Mouse (Mus musculus) liver, embryonic 11.5 days (tissue): ENCODE data around the gene Gdf3. TPM values are rescaled to one million over a fixed set of nuclear protein-coding genes. Genes with fewer than 3 reads are reported as not detected.

Source experiments
- ATAC-seq: fragments of 200-750 bp; cut with Nextera tagmentation; replicated peaks from 2 replicates; pipeline ENCODE4 v1.8.0; 2017; ENCODE audit warnings: moderate number of reproducible peaks, mild to moderate bottlenecking, moderate TSS enrichment, moderate library complexity; ENCODE audit not compliant: low FRiP score
- DNase-seq: peaks from one replicate; pipeline ENCODE4 v3.0.0-alpha.2; 2017; ENCODE audit warnings: low spot score
- H3K27ac ChIP-seq: fragments of 300-500 bp; sonication (generic); 2 replicates; pipeline ENCODE4 v1.5.1; 2014; ENCODE audit warnings: mild to moderate bottlenecking, low read depth, low read length, control low read depth
- H3K27me3 ChIP-seq: fragments of 300-500 bp; sonication (generic); replicated peaks from 2 replicates; pipeline ENCODE4 v1.6.1; 2014; ENCODE audit warnings: low read length, mixed read lengths; ENCODE audit not compliant: control insufficient read depth, insufficient read depth
- H3K36me3 ChIP-seq: fragments of 300-500 bp; sonication (generic); 2 replicates; pipeline ENCODE4 v1.6.1; 2014; ENCODE audit warnings: mild to moderate bottlenecking, low read length, moderate library complexity, mixed read lengths; ENCODE audit not compliant: control insufficient read depth, insufficient read depth
- H3K4me1 ChIP-seq: fragments of 300-500 bp; sonication (generic); replicated peaks from 2 replicates; pipeline ENCODE4 v1.6.1; 2014; ENCODE audit warnings: low read length, mixed read lengths; ENCODE audit not compliant: control insufficient read depth, insufficient read depth
- H3K4me2 ChIP-seq: fragments of 300-500 bp; sonication (generic); 2 replicates; pipeline ENCODE4 v1.6.1; 2014; ENCODE audit warnings: mild to moderate bottlenecking, control low read depth, moderate library complexity
- H3K4me3 ChIP-seq: fragments of 300-500 bp; sonication (generic); 2 replicates; pipeline ENCODE4 v1.5.1; 2014; ENCODE audit warnings: low read depth, low read length, control low read depth
- H3K9ac ChIP-seq: fragments of 300-500 bp; sonication (generic); 2 replicates; pipeline ENCODE4 v1.6.1; 2014; ENCODE audit warnings: low read depth, low read length, control low read depth
- H3K9me3 ChIP-seq: fragments of 300-500 bp; sonication (generic); 2 replicates; pipeline ENCODE4 v1.6.1; 2016; ENCODE audit warnings: low read length, inconsistent platforms, mixed read lengths; ENCODE audit not compliant: control insufficient read depth
- WGBS: fragments of 180-500 bp; shearing (Covaris S2); extraction: QIAGEN DNeasy Blood & Tissue Kit; methylation state at CpG from one replicate; pipeline ENCODE4 v1.1.7; 2014; 5-methylcytosine and 5-hydroxymethylcytosine counted together
- polyA plus RNA-seq: library from polyadenylated mRNA; unstranded; fragments of >200 nt; fragmentation: Nextera tagmentation; extraction: Ambion mirVana; gene quantifications from 2 replicates; pipeline ENCODE4 v1.2.1, GENCODE M21; 2014

The Gdf3 gene
- polyA plus RNA-seq, 1 experiment from 2014 or later = 14.6 TPM

GRCm38 (mm10) chr6:122602242-122602991 lies 7.5 kb downstream of the Gdf3 start, which contains the start of gene Apobec1:
Apobec1 (minus strand) TSS chr6:122602444.
- H3K27ac ChIP-seq = peak within 1 kb of the TSS; percentile 60
- H3K9ac ChIP-seq = peak within 1 kb of the TSS; percentile 68
- peak; percentile 68 for DNase-seq
- no peaks in the 10 kb centered on the region for H3K9me3 ChIP-seq
- no peaks in the 10 kb centered on the region for H3K27me3 ChIP-seq
- no peaks in the 10 kb centered on the region for H3K4me1 ChIP-seq
- peak; percentile 90 for ATAC-seq
- H3K4me3 ChIP-seq = peak within 1 kb of the TSS; percentile 59
- peak within 1 kb of the TSS; percentile 81 for H3K4me2 ChIP-seq
- 4% methylated on average over 22 of the region's 22 CpGs for WGBS
- H3K36me3 ChIP-seq = no peaks in the 10 kb centered on the region

- WGBS = 78% methylated on average over 3 of the region's 3 CpGs
- peak overlapping the region; percentile 68; the same call in 1 of the 2 replicates for H3K9ac ChIP-seq
- DNase-seq = no peak
Observed at GRCm38 (mm10) chr6:122601615-122602014, 8.3 kb downstream of the Gdf3 start.

GRCm38 (mm10) chr6:122601031-122601430 lies 8.9 kb downstream of the Gdf3 start:
- 85% methylated on average over 4 of the region's 4 CpGs for WGBS
- H3K27me3 ChIP-seq = no peaks in the 10 kb centered on the region
- no peak for DNase-seq
- H3K4me1 ChIP-seq = no peaks in the 10 kb centered on the region
- no peak overlapping the region for H3K4me2 ChIP-seq
- H3K9ac ChIP-seq = no peak overlapping the region
- no peak overlapping the region for H3K4me3 ChIP-seq
- H3K36me3 ChIP-seq = no peaks in the 10 kb centered on the region
- no peaks in the 10 kb centered on the region for H3K9me3 ChIP-seq
- ATAC-seq = no peak
- no peak overlapping the region for H3K27ac ChIP-seq

More at GRCm38 (mm10) chr6:122601615-122602014, 8.3 kb downstream of the Gdf3 start:
- H3K4me3 ChIP-seq = peak overlapping the region; percentile 59
- peak overlapping the region; percentile 60; the same call in 1 of the 2 replicates for H3K27ac ChIP-seq
- H3K36me3 ChIP-seq = no peaks in the 10 kb centered on the region
- H3K4me1 ChIP-seq = no peaks in the 10 kb centered on the region
- H3K27me3 ChIP-seq = no peaks in the 10 kb centered on the region
- peak overlapping the region; percentile 81 for H3K4me2 ChIP-seq
- no peaks in the 10 kb centered on the region for H3K9me3 ChIP-seq
- ATAC-seq = no peak

- no peak overlapping the region for H3K9ac ChIP-seq
- H3K4me3 ChIP-seq = no peak overlapping the region
- DNase-seq (no peak), ATAC-seq (no peak)
- no peak overlapping the region for H3K27ac ChIP-seq
- no peaks in the 10 kb centered on the region for H3K36me3 ChIP-seq
- no peaks in the 10 kb centered on the region for H3K27me3 ChIP-seq
- no peak overlapping the region for H3K4me2 ChIP-seq
- WGBS = 84% methylated on average over 7 of the region's 7 CpGs
- H3K9me3 ChIP-seq = no peaks in the 10 kb centered on the region
- no peaks in the 10 kb centered on the region for H3K4me1 ChIP-seq
Observed at GRCm38 (mm10) chr6:122600066-122600646, 9.7 kb downstream of the Gdf3 start.

GRCm38 (mm10) chr6:122599054-122599737 lies 10.7 kb downstream of the Gdf3 start:
- H3K27ac ChIP-seq = no peak overlapping the region
- ATAC-seq (no peak), DNase-seq (no peak)
- no peak overlapping the region for H3K4me2 ChIP-seq
- no peaks in the 10 kb centered on the region for H3K27me3 ChIP-seq
- H3K4me1 ChIP-seq = no peaks in the 10 kb centered on the region
- H3K9ac ChIP-seq = no peak overlapping the region
- H3K36me3 ChIP-seq = no peaks in the 10 kb centered on the region
- no peak overlapping the region for H3K4me3 ChIP-seq
- H3K9me3 ChIP-seq = no peaks in the 10 kb centered on the region
- 87% methylated on average over 9 of the region's 9 CpGs for WGBS

- DNase-seq (no peak), ATAC-seq (no peak)
- WGBS = 91% methylated on average over 6 of the region's 6 CpGs
- Histone ChIP-seq H3K4me2 (no peak overlapping the region), H3K27ac (no peak overlapping the region), H3K9ac (no peak overlapping the region), H3K9me3 (no peaks in the 10 kb centered on the region), H3K27me3 (no peaks in the 10 kb centered on the region), H3K36me3 (no peaks in the 10 kb centered on the region), H3K4me3 (no peak overlapping the region), H3K4me1 (no peaks in the 10 kb centered on the region)
Observed at GRCm38 (mm10) chr6:122598436-122598835, 11.5 kb downstream of the Gdf3 start.

GRCm38 (mm10) chr6:122598014-122598413 lies 11.9 kb downstream of the Gdf3 start:
- no peak overlapping the region for H3K27ac ChIP-seq
- no peak for ATAC-seq
- WGBS = 89% methylated on average over 4 of the region's 4 CpGs

GRCm38 (mm10) chr6:122596608-122597007 lies 13.3 kb downstream of the Gdf3 start:
- DNase-seq = no peak

More at GRCm38 (mm10) chr6:122598014-122598413, 11.9 kb downstream of the Gdf3 start:
- no peaks in the 10 kb centered on the region for H3K9me3 ChIP-seq
- H3K36me3 ChIP-seq = no peaks in the 10 kb centered on the region
- no peaks in the 10 kb centered on the region for H3K27me3 ChIP-seq
- no peak for DNase-seq
- H3K4me1 ChIP-seq = no peaks in the 10 kb centered on the region
- no peak overlapping the region for H3K4me3 ChIP-seq
- H3K9ac ChIP-seq = no peak overlapping the region
- no peak overlapping the region for H3K4me2 ChIP-seq

More at GRCm38 (mm10) chr6:122596608-122597007, 13.3 kb downstream of the Gdf3 start:
- Histone ChIP-seq H3K36me3 (no peaks in the 10 kb centered on the region), H3K4me2 (no peak overlapping the region), H3K9ac (no peak overlapping the region), H3K27ac (no peak overlapping the region), H3K4me3 (no peak overlapping the region), H3K9me3 (no peaks in the 10 kb centered on the region), H3K27me3 (no peaks in the 10 kb centered on the region), H3K4me1 (no peaks in the 10 kb centered on the region)
- WGBS = 49% methylated on average over 7 of the region's 7 CpGs
- no peak; the same call in 1 of the 2 replicates for ATAC-seq
